Mouse (Mus musculus) C2C12 (cell line): ENCODE measurements at regions not wholly inside any gene's neighbourhood (a gene's known extent, or its start where the extent isn't known, plus 50 kb on each side); places are given as distances from the start of the nearest gene placed in this dataset.

Experiments
- H3K27me3 ChIP-seq: one replicate; pipeline ENCODE4 v1.6.1; 2011; ENCODE audit not compliant: control insufficient read depth, insufficient read depth, insufficient read length
- H3K36me3 ChIP-seq: one replicate; pipeline ENCODE4 v1.6.1; 2011; ENCODE audit not compliant: control insufficient read depth, insufficient read depth
- H3K4me3 ChIP-seq: one replicate; pipeline ENCODE4 v1.5.1; 2011; ENCODE audit warnings: mild to moderate bottlenecking, control low read depth; ENCODE audit not compliant: poor library complexity, insufficient read depth, severe bottlenecking
- H3K79me2 ChIP-seq: one replicate; pipeline ENCODE4 v1.6.1; 2011; ENCODE audit not compliant: control insufficient read depth, insufficient read depth
- H3K79me3 ChIP-seq: one replicate; pipeline ENCODE4 v1.6.1; 2011; ENCODE audit warnings: low read depth, control low read depth
- H3ac ChIP-seq: one replicate; pipeline ENCODE3; 2011; ENCODE audit warnings: low read depth; ENCODE audit not compliant: control insufficient read depth, insufficient read length
- CEBPB ChIP-seq: IDR thresholded peaks from one replicate; pipeline ENCODE4 v1.6.1; 2011; ENCODE audit warnings: low read depth, mild to moderate bottlenecking, control low read depth, moderate library complexity
- CTCF ChIP-seq: IDR thresholded peaks from one replicate; pipeline ENCODE4 v1.5.1; 2011; ENCODE audit not compliant: control insufficient read depth, insufficient read depth, insufficient read length
- FOSL1 ChIP-seq: IDR thresholded peaks from one replicate; pipeline ENCODE4 v1.8.0; 2011; ENCODE audit warnings: mild to moderate bottlenecking, low read length; ENCODE audit not compliant: poor library complexity, insufficient read depth, severe bottlenecking
- MAX ChIP-seq: IDR thresholded peaks from one replicate; pipeline ENCODE4 v1.6.1; 2011; ENCODE audit warnings: mild to moderate bottlenecking, control low read depth
- MYOD1 ChIP-seq: IDR thresholded peaks from one replicate; pipeline ENCODE4 v1.6.1; 2011; ENCODE audit warnings: low read depth; ENCODE audit not compliant: control insufficient read depth, insufficient read length
- MYOG ChIP-seq: IDR thresholded peaks from one replicate; pipeline ENCODE4 v1.6.1; 2011; ENCODE audit not compliant: control insufficient read depth, insufficient read length; ENCODE audit errors: extremely low read depth
- USF1 ChIP-seq: IDR thresholded peaks from one replicate; pipeline ENCODE4 v1.6.1; 2011; ENCODE audit warnings: low read depth, mild to moderate bottlenecking, control low read depth, moderate library complexity

GRCm38 (mm10) chr7:133494256-133494981, 107.5 kb downstream of the Tex36 start:
- TF ChIP-seq CTCF = no peak
- TF ChIP-seq MYOD1 = no peak
- TF ChIP-seq FOSL1 = no peak
- TF ChIP-seq MYOG = no peak
- TF ChIP-seq MAX = no peak
- no peak for TF ChIP-seq CEBPB
- TF ChIP-seq USF1 = no peak

GRCm38 (mm10) chr7:133492626-133493025, 109.3 kb downstream of the Tex36 start:
- H3K36me3 ChIP-seq = no peaks in the 10 kb centered on the region
- no peak overlapping the region for H3K4me3 ChIP-seq
- no peak for TF ChIP-seq MYOG
- TF ChIP-seq CTCF = no peak
- TF ChIP-seq MYOD1 = no peak
- TF ChIP-seq CEBPB = no peak
- no peak for TF ChIP-seq USF1
- TF ChIP-seq FOSL1 = no peak
- TF ChIP-seq MAX = no peak
- H3K27me3 ChIP-seq = peaks cover 21% of the 10 kb centered on the region
- H3ac ChIP-seq = no peak overlapping the region
- no peaks in the 10 kb centered on the region for H3K79me3 ChIP-seq
- H3K79me2 ChIP-seq = no peaks in the 10 kb centered on the region

More at GRCm38 (mm10) chr7:133494256-133494981, 107.5 kb downstream of the Tex36 start:
- no peaks in the 10 kb centered on the region for H3K36me3 ChIP-seq
- H3K79me2 ChIP-seq = no peaks in the 10 kb centered on the region
- H3K27me3 ChIP-seq = peaks cover 21% of the 10 kb centered on the region
- no peak overlapping the region for H3ac ChIP-seq
- H3K4me3 ChIP-seq = no peak overlapping the region
- H3K79me3 ChIP-seq = no peaks in the 10 kb centered on the region

- no peak overlapping the region for H3ac ChIP-seq
- H3K79me2 ChIP-seq = no peaks in the 10 kb centered on the region
- H3K4me3 ChIP-seq = no peak overlapping the region
- H3K79me3 ChIP-seq = no peaks in the 10 kb centered on the region
- TF ChIP-seq MYOG = no peak
- no peak for TF ChIP-seq MYOD1
- no peak for TF ChIP-seq USF1
- no peak for TF ChIP-seq MAX
- no peak for TF ChIP-seq CTCF
- no peak for TF ChIP-seq CEBPB
- no peak for TF ChIP-seq FOSL1
- H3K36me3 ChIP-seq = no peaks in the 10 kb centered on the region
- peaks cover 25% of the 10 kb centered on the region for H3K27me3 ChIP-seq
Observed at GRCm38 (mm10) chr7:133487887-133488630, 113.9 kb downstream of the Tex36 start.

GRCm38 (mm10) chr7:133484430-133484841, 117.5 kb downstream of the Tex36 start:
- H3ac ChIP-seq = no peak overlapping the region
- H3K79me3 ChIP-seq = no peaks in the 10 kb centered on the region
- H3K79me2 ChIP-seq = no peaks in the 10 kb centered on the region
- no peak overlapping the region for H3K4me3 ChIP-seq
- H3K27me3 ChIP-seq = peaks cover 42% of the 10 kb centered on the region
- TF ChIP-seq MYOG (no peak), CEBPB (no peak), CTCF (no peak), MAX (no peak), USF1 (no peak), MYOD1 (no peak), FOSL1 (no peak)
- H3K36me3 ChIP-seq = no peaks in the 10 kb centered on the region

GRCm38 (mm10) chr7:133481529-133481928, 120.4 kb downstream of the Tex36 start:
- no peaks in the 10 kb centered on the region for H3K79me3 ChIP-seq
- TF ChIP-seq MYOG = no peak
- no peak for TF ChIP-seq MAX
- no peak for TF ChIP-seq CEBPB
- no peak for TF ChIP-seq MYOD1
- TF ChIP-seq USF1 = no peak
- no peak for TF ChIP-seq FOSL1
- TF ChIP-seq CTCF = no peak
- no peak overlapping the region for H3K4me3 ChIP-seq
- H3ac ChIP-seq = no peak overlapping the region
- no peaks in the 10 kb centered on the region for H3K36me3 ChIP-seq
- H3K27me3 ChIP-seq = peaks cover 38% of the 10 kb centered on the region
- H3K79me2 ChIP-seq = no peaks in the 10 kb centered on the region
